Mouse (Mus musculus): ENCODE measurements at regions not wholly inside any gene's neighbourhood (a gene's known extent, or its start where the extent isn't known, plus 50 kb on each side); places are given as distances from the start of the nearest gene placed in this dataset.
"Not testable (repeated sequence)": the region's sequence is repeated elsewhere in the genome, so short reads cannot be mapped to it uniquely, and the experiment has no call there.

GRCm38 (mm10) chr6:7120136-7120535, 164.3 kb downstream of the Sdhaf3 start:
- peak; percentile 4 to 10 for DNase-seq (ENCODE audit: low spot score in 2 of 2)
- intact Hi-C loops (cut with DNase I): loop anchor here (2.0 kb wide), 1 partner anchor 117 kb away; no protein-coding TSS in a partner anchor

- intact Hi-C loops (cut with DNase I): no loop called here
- DNase-seq (ENCODE audit: low spot score in 2 of 2): no peak
Measured at GRCm38 (mm10) chr6:7133042-7133441, 177.2 kb downstream of the Sdhaf3 start.

- no peak for DNase-seq (ENCODE audit: low spot score in 2 of 2)
- intact Hi-C loops (cut with DNase I): no loop called here
Measured at GRCm38 (mm10) chr6:7134062-7134461, 178.3 kb downstream of the Sdhaf3 start.

- DNase-seq (ENCODE audit: low spot score in 2 of 2): no peak
- intact Hi-C loops (cut with DNase I): no loop called here
Measured at GRCm38 (mm10) chr6:7134888-7135287, 179.1 kb downstream of the Sdhaf3 start.

- no peak for DNase-seq (ENCODE audit: low spot score in 2 of 2)
- intact Hi-C loops (cut with DNase I): no loop called here
Measured at GRCm38 (mm10) chr6:7181711-7182110, 225.9 kb downstream of the Sdhaf3 start.

- DNase-seq (ENCODE audit: low spot score in 2 of 2): no peak
- intact Hi-C loops (cut with DNase I): no loop called here
Measured at GRCm38 (mm10) chr6:7199046-7199599, 243.3 kb downstream of the Sdhaf3 start.

GRCm38 (mm10) chr6:7215880-7216279, 260.1 kb downstream of the Sdhaf3 start:
- peak; percentile 5 for DNase-seq (ENCODE audit: low spot score in 2 of 2)
- intact Hi-C loops (cut with DNase I): no loop called here

- no peak for DNase-seq (ENCODE audit: low spot score in 2 of 2)
- intact Hi-C loops (cut with DNase I): no loop called here
Measured at GRCm38 (mm10) chr6:7252286-7252685, 296.5 kb downstream of the Sdhaf3 start.

- intact Hi-C loops (cut with DNase I): no loop called here
- no peak for DNase-seq (ENCODE audit: low spot score in 2 of 2)
Measured at GRCm38 (mm10) chr6:7277431-7277830, 277.2 kb upstream of the Tac1 start.

- intact Hi-C loops (cut with DNase I): no loop called here
- DNase-seq (ENCODE audit: low spot score in 2 of 2): no peak
Measured at GRCm38 (mm10) chr6:7306956-7307355, 247.7 kb upstream of the Tac1 start.

GRCm38 (mm10) chr6:7313496-7313895, 241.2 kb upstream of the Tac1 start:
- no peak for DNase-seq (ENCODE audit: low spot score in 2 of 2)
- intact Hi-C loops (cut with DNase I): no loop called here

- intact Hi-C loops (cut with DNase I): no loop called here
Measured at GRCm38 (mm10) chr6:7326974-7327373, 227.7 kb upstream of the Tac1 start.

GRCm38 (mm10) chr6:7356634-7357033, 198.0 kb upstream of the Tac1 start:
- intact Hi-C loops (cut with DNase I): no loop called here
- DNase-seq (ENCODE audit: low spot score in 2 of 2): no peak

More at GRCm38 (mm10) chr6:7326974-7327373, 227.7 kb upstream of the Tac1 start:
- no peak for DNase-seq (ENCODE audit: low spot score in 2 of 2)

GRCm38 (mm10) chr6:7367166-7367565, 187.5 kb upstream of the Tac1 start:
- no peak for DNase-seq (ENCODE audit: low spot score in 2 of 2)
- intact Hi-C loops (cut with DNase I): no loop called here

GRCm38 (mm10) chr6:7374629-7375028, 180.1 kb upstream of the Tac1 start:
- intact Hi-C loops (cut with DNase I): no loop called here
- no peak for DNase-seq (ENCODE audit: low spot score in 2 of 2)

- intact Hi-C loops (cut with DNase I): no loop called here
Measured at GRCm38 (mm10) chr6:7375851-7376250, 178.8 kb upstream of the Tac1 start.

GRCm38 (mm10) chr6:7378651-7379050, 176.0 kb upstream of the Tac1 start:
- intact Hi-C loops (cut with DNase I): no loop called here
- DNase-seq (ENCODE audit: low spot score in 2 of 2): no peak

More at GRCm38 (mm10) chr6:7375851-7376250, 178.8 kb upstream of the Tac1 start:
- no peak for DNase-seq (ENCODE audit: low spot score in 2 of 2)

GRCm38 (mm10) chr6:7424731-7425130, 129.9 kb upstream of the Tac1 start:
- DNase-seq (ENCODE audit: low spot score in 2 of 2): no peak
- intact Hi-C loops (cut with DNase I): no loop called here

GRCm38 (mm10) chr6:7441725-7442124, 113.0 kb upstream of the Tac1 start:
- intact Hi-C loops (cut with DNase I): no loop called here
- DNase-seq (ENCODE audit: low spot score in 2 of 2): no peak

GRCm38 (mm10) chr6:7442286-7442685, 112.4 kb upstream of the Tac1 start:
- intact Hi-C loops (cut with DNase I); DNase-seq (ENCODE audit: low spot score in 2 of 2): not testable (repeated sequence)

GRCm38 (mm10) chr6:7455881-7456280, 98.8 kb upstream of the Tac1 start:
- no peak for DNase-seq (ENCODE audit: low spot score in 2 of 2)
- intact Hi-C loops (cut with DNase I): no loop called here

- intact Hi-C loops (cut with DNase I): no loop called here
- no peak for DNase-seq (ENCODE audit: low spot score in 2 of 2)
Measured at GRCm38 (mm10) chr6:7463896-7464295, 90.8 kb upstream of the Tac1 start.

All from left cerebral cortex, postnatal 36 days (tissue).